Mouse (Mus musculus) kidney, postnatal 25 days (tissue): Measurements from ENCODE around the gene Trim29.

Experiments used
- DNase-seq, 2 experiments: peaks; one replicate each; pipeline ENCODE4 v3.0.0; 2021; ENCODE audit warnings: mixed read lengths in 2 of 2

Trim29 gene

GRCm38 (mm10) chr9:43310538-43310937 is at the start of gene Trim29:
Trim29 (plus strand) TSS chr9:43310848.
- no peak for DNase-seq

GRCm38 (mm10) chr9:43261124-43261907 is 49.3 kb upstream of the Trim29 start:
- no peak for DNase-seq

- peak; percentile 39 to 69 for DNase-seq
Observed at GRCm38 (mm10) chr9:43261941-43262340, 48.7 kb upstream of the Trim29 start.

- DNase-seq = peak in 1 of 2 experiments; percentile 50
Observed at GRCm38 (mm10) chr9:43262390-43262789, 48.3 kb upstream of the Trim29 start.

GRCm38 (mm10) chr9:43262811-43263550 is 47.7 kb upstream of the Trim29 start:
- DNase-seq = peak; percentile 73 to 75

GRCm38 (mm10) chr9:43263946-43264451 is 46.6 kb upstream of the Trim29 start:
- DNase-seq = peak; percentile 84 to 95

- DNase-seq = no peak
Observed at GRCm38 (mm10) chr9:43265194-43265593, 45.5 kb upstream of the Trim29 start.

GRCm38 (mm10) chr9:43267357-43267756 is 43.3 kb upstream of the Trim29 start:
- DNase-seq = peak; percentile 67 to 72

GRCm38 (mm10) chr9:43269166-43269565 is 41.5 kb upstream of the Trim29 start:
- no peak for DNase-seq

- DNase-seq = peak; percentile 35 to 62
Observed at GRCm38 (mm10) chr9:43270723-43271252, 39.9 kb upstream of the Trim29 start.

- DNase-seq = peak; percentile 30 to 73
Observed at GRCm38 (mm10) chr9:43271761-43272518, 38.7 kb upstream of the Trim29 start.

- DNase-seq = no peak
Observed at GRCm38 (mm10) chr9:43273735-43274134, 36.9 kb upstream of the Trim29 start.

GRCm38 (mm10) chr9:43284284-43284683 is 26.4 kb upstream of the Trim29 start:
- DNase-seq = peak; percentile 85 to 87

- no peak for DNase-seq
Observed at GRCm38 (mm10) chr9:43285281-43285680, 25.4 kb upstream of the Trim29 start.

- DNase-seq = peak; percentile 67 to 69
Observed at GRCm38 (mm10) chr9:43286870-43287269, 23.8 kb upstream of the Trim29 start.

- no peak for DNase-seq
Observed at GRCm38 (mm10) chr9:43293058-43293457, 17.6 kb upstream of the Trim29 start.

GRCm38 (mm10) chr9:43300394-43300793 is 10.3 kb upstream of the Trim29 start:
- no peak for DNase-seq

- DNase-seq = no peak
Observed at GRCm38 (mm10) chr9:43302989-43303388, 7.7 kb upstream of the Trim29 start.

GRCm38 (mm10) chr9:43305882-43306281 is 4.8 kb upstream of the Trim29 start:
- no peak for DNase-seq

- DNase-seq = no peak
Observed at GRCm38 (mm10) chr9:43309087-43309872, 1.4 kb upstream of the Trim29 start.

GRCm38 (mm10) chr9:43312190-43312589 is 1.5 kb downstream of the Trim29 start:
- DNase-seq = no peak

- no peak for DNase-seq
Observed at GRCm38 (mm10) chr9:43313805-43314204, 3.2 kb downstream of the Trim29 start.
